Mouse (Mus musculus) small intestine, adult 2 months (tissue): ENCODE data around the gene Pias1.

Source experiments
- CTCF ChIP-seq: fragments of 200-500 bp; IDR thresholded peaks from 2 replicates; pipeline ENCODE4 v1.5.1; 2012; ENCODE audit warnings: low read depth, mild to moderate bottlenecking, control low read depth, inconsistent platforms, low read length, moderate library complexity, mixed read lengths; ENCODE audit not compliant: insufficient replicate concordance, insufficient read length; ENCODE audit errors: extremely low read depth
- POLR2A ChIP-seq: fragments of 200-500 bp; IDR thresholded peaks from 2 replicates; pipeline ENCODE4 v1.6.1; 2012; ENCODE audit warnings: low read depth, mild to moderate bottlenecking, control low read depth, inconsistent platforms, low read length, moderate library complexity

- TF ChIP-seq CTCF (no peak), POLR2A (no peak)
Measured at GRCm38 (mm10) chr9:62876966-62877616, 110.6 kb downstream of the Pias1 start.
